Mouse (Mus musculus): ENCODE results near the gene Itpr1. TPM values are rescaled to one million over a fixed set of nuclear protein-coding genes. Genes with fewer than 3 reads are reported as not detected.

Gene Itpr1
- polyA plus RNA-seq, 1 experiment, result 4.7 TPM

GRCm38 (mm10) chr6:108197117-108197516 is 15.8 kb upstream of the Itpr1 start:
- Histone ChIP-seq H3K4me3 (ENCODE audit: low read depth, low read length) (no peak overlapping the region), H3K27me3 (ENCODE audit: control insufficient read depth, insufficient read depth, low read length) (no peaks in the 10 kb centered on the region), H3K36me3 (ENCODE audit: control insufficient read depth, insufficient read depth, low read length) (no peaks in the 10 kb centered on the region), H3K27ac (ENCODE audit: insufficient read depth, low read depth, low read length) (peak overlapping the region; percentile 35), H3K4me1 (ENCODE audit: control insufficient read depth, insufficient read depth, insufficient read length, low read length) (no peaks in the 10 kb centered on the region)
- TF ChIP-seq POLR2A (IDR thresholded peaks at IDR 0.05; ENCODE audit: low read depth, low read length) (no peak), CTCF (IDR thresholded peaks at IDR 0.05; ENCODE audit: extremely low read depth, insufficient read length, insufficient replicate concordance, low read depth, low read length) (no peak)
- WGBS, result 59% methylated on average over 4 of the region's 4 CpGs

- WGBS, result 86% methylated on average over 7 of the region's 7 CpGs
- no peak overlapping the region for H3K4me3 ChIP-seq (ENCODE audit: low read depth, low read length)
- H3K36me3 ChIP-seq (ENCODE audit: control insufficient read depth, insufficient read depth, low read length), result no peaks in the 10 kb centered on the region
- no peaks in the 10 kb centered on the region for H3K4me1 ChIP-seq (ENCODE audit: control insufficient read depth, insufficient read depth, insufficient read length, low read length)
- no peak overlapping the region for H3K27ac ChIP-seq (ENCODE audit: insufficient read depth, low read depth, low read length)
- H3K27me3 ChIP-seq (ENCODE audit: control insufficient read depth, insufficient read depth, low read length), result no peaks in the 10 kb centered on the region
- TF ChIP-seq CTCF (IDR thresholded peaks at IDR 0.05; ENCODE audit: extremely low read depth, insufficient read length, insufficient replicate concordance, low read depth, low read length), result no peak
- TF ChIP-seq POLR2A (IDR thresholded peaks at IDR 0.05; ENCODE audit: low read depth, low read length), result no peak
Measured at GRCm38 (mm10) chr6:108198286-108198685, 14.6 kb upstream of the Itpr1 start.

- Histone ChIP-seq H3K27ac (ENCODE audit: insufficient read depth, low read depth, low read length) (no peak overlapping the region), H3K36me3 (ENCODE audit: control insufficient read depth, insufficient read depth, low read length) (no peaks in the 10 kb centered on the region), H3K4me3 (ENCODE audit: low read depth, low read length) (no peak overlapping the region), H3K4me1 (ENCODE audit: control insufficient read depth, insufficient read depth, insufficient read length, low read length) (no peaks in the 10 kb centered on the region), H3K27me3 (ENCODE audit: control insufficient read depth, insufficient read depth, low read length) (no peaks in the 10 kb centered on the region)
- 45% methylated on average over 2 of the region's 2 CpGs for WGBS
- TF ChIP-seq CTCF (IDR thresholded peaks at IDR 0.05; ENCODE audit: extremely low read depth, insufficient read length, insufficient replicate concordance, low read depth, low read length) (no peak), POLR2A (IDR thresholded peaks at IDR 0.05; ENCODE audit: low read depth, low read length) (no peak)
Measured at GRCm38 (mm10) chr6:108204322-108204721, 8.6 kb upstream of the Itpr1 start.

DNA sequence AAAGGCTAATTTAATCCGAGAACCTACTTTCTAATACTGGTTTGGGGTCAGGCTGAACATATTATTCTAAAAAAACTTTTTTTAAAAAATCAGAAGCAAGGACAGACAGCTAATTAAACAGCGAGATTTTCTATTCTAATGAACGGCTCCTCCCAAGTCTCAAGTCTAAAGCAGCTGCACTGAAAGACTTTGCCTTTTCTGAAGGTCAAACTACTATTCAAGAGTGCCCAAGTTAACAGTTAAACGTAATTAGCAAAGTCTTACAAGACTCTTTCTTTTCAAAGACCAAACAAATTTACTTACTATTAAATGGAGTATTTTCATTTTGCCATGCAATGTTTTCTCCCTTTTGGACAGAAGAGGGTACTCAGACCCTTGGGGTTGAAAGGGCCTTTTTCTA is 6.8 kb upstream of the Itpr1 start:
- no peaks in the 10 kb centered on the region for H3K27me3 ChIP-seq (ENCODE audit: control insufficient read depth, insufficient read depth, low read length)
- no peak overlapping the region for H3K4me3 ChIP-seq (ENCODE audit: low read depth, low read length)
- whole genome bisulfite sequencing, result 70% methylated on average over 4 of the region's 4 CpGs
- no peaks in the 10 kb centered on the region for H3K36me3 ChIP-seq (ENCODE audit: control insufficient read depth, insufficient read depth, low read length)
- no peaks in the 10 kb centered on the region for H3K4me1 ChIP-seq (ENCODE audit: control insufficient read depth, insufficient read depth, insufficient read length, low read length)
- no peak for TF ChIP-seq POLR2A (IDR thresholded peaks at IDR 0.05; ENCODE audit: low read depth, low read length)
- no peak for TF ChIP-seq CTCF (IDR thresholded peaks at IDR 0.05; ENCODE audit: extremely low read depth, insufficient read length, insufficient replicate concordance, low read depth, low read length)
- H3K27ac ChIP-seq (ENCODE audit: insufficient read depth, low read depth, low read length), result no peak overlapping the region

GRCm38 (mm10) chr6:108206914-108207566 is 5.9 kb upstream of the Itpr1 start:
- Histone ChIP-seq H3K27ac (ENCODE audit: insufficient read depth, low read depth, low read length) (no peak overlapping the region), H3K27me3 (ENCODE audit: control insufficient read depth, insufficient read depth, low read length) (no peaks in the 10 kb centered on the region), H3K4me3 (ENCODE audit: low read depth, low read length) (no peak overlapping the region), H3K36me3 (ENCODE audit: control insufficient read depth, insufficient read depth, low read length) (no peaks in the 10 kb centered on the region), H3K4me1 (ENCODE audit: control insufficient read depth, insufficient read depth, insufficient read length, low read length) (no peaks in the 10 kb centered on the region; the same call in 1 of the 2 replicates)
- 66% methylated on average over 5 of the region's 5 CpGs for WGBS
- TF ChIP-seq CTCF (IDR thresholded peaks at IDR 0.05; ENCODE audit: extremely low read depth, insufficient read length, insufficient replicate concordance, low read depth, low read length) (no peak), POLR2A (IDR thresholded peaks at IDR 0.05; ENCODE audit: low read depth, low read length) (no peak)

DNA sequence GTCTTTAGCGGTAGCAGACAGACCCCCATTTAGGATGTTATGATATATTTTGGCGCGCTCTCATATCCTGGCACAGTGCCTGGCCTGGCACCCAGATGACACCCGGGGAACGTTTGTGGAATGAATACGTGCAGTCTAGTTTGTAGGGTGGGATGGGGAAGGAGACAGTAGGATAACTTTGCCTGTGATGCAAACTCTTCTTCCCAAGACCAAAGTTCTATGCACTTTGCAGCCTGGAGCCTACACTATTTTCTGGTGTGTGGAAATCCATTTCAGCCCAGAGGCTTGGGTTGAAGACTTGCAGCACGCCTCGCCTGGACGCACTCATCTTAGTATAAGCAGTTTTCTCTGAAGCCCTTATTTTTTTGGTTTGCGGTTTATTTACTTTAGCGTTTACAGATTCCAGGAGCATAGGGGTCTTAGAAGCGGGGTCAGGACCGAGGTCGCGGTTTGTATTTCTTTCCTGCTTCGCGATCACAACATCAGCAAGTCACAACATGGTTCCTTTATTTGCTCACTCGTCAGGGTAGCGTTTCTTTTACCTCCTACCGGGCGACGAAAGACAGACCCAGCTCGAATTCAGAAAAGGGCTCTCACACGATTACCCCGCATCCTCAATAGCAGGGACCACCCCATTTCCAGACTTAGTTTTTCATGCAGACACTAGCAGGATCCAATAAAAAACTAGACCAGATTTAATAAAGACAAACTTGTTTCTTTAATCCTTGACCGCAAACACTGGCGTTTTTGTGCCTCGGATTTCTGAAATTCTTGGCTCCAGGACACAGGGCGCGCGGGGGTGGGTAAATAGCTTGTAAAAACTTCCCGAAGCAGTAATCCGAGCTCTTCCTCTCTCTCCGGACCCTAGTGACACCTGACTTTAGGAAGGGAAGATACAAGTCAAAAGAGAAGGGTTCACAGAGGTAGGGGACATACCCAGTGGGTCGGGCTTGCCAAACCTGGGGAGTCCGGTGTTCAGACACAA is 708 bp upstream of the Itpr1 start:
- TF ChIP-seq CTCF (IDR thresholded peaks at IDR 0.05; ENCODE audit: extremely low read depth, insufficient read length, insufficient replicate concordance, low read depth, low read length) (no peak), POLR2A (IDR thresholded peaks at IDR 0.05; ENCODE audit: low read depth, low read length) (no peak)
- 2% methylated on average over 36 of the region's 36 CpGs for WGBS
- Histone ChIP-seq H3K36me3 (ENCODE audit: control insufficient read depth, insufficient read depth, low read length) (0 out of 2 replicates have a peak, but pooled peaks cover 1% of the 10 kb centered on the region), H3K27me3 (ENCODE audit: control insufficient read depth, insufficient read depth, low read length) (no peaks in the 10 kb centered on the region), H3K4me1 (ENCODE audit: control insufficient read depth, insufficient read depth, insufficient read length, low read length) (no peaks in the 10 kb centered on the region; the same call in 1 of the 2 replicates), H3K4me3 (ENCODE audit: low read depth, low read length) (peak overlapping the region; percentile 81), H3K27ac (ENCODE audit: insufficient read depth, low read depth, low read length) (peak overlapping the region; percentile 50)
